Mouse (Mus musculus) small intestine, adult 2 months (tissue): ENCODE results near the gene Zhx3. TPM values are rescaled to one million over a fixed set of nuclear protein-coding genes. Genes with fewer than 3 reads are reported as not detected.

Experiments
- H3K27ac ChIP-seq: fragments of 200-500 bp; 2 replicates; pipeline ENCODE4 v1.5.1; 2012; ENCODE audit warnings: low read depth, low read length, control low read depth, inconsistent platforms; ENCODE audit not compliant: insufficient read depth
- H3K27me3 ChIP-seq: fragments of 200-500 bp; 2 replicates; pipeline ENCODE4 v1.6.1; 2012; ENCODE audit warnings: mild to moderate bottlenecking, moderate library complexity, low read length, inconsistent platforms; ENCODE audit not compliant: control insufficient read depth, insufficient read depth
- H3K36me3 ChIP-seq: fragments of 200-500 bp; 2 replicates; pipeline ENCODE4 v1.6.1; 2012; ENCODE audit warnings: mild to moderate bottlenecking, low read length, control low read depth, inconsistent platforms; ENCODE audit not compliant: control insufficient read depth, insufficient read depth
- H3K4me1 ChIP-seq: fragments of 200-500 bp; 2 replicates; pipeline ENCODE4 v1.6.1; 2012; ENCODE audit warnings: low read length, inconsistent platforms, mixed read lengths; ENCODE audit not compliant: control insufficient read depth, insufficient read depth, insufficient read length
- H3K4me3 ChIP-seq: fragments of 200-500 bp; 2 replicates; pipeline ENCODE4 v1.5.1; 2012; ENCODE audit warnings: low read depth, mild to moderate bottlenecking, control low read depth, inconsistent platforms, low read length, moderate library complexity
- CTCF ChIP-seq: fragments of 200-500 bp; IDR thresholded peaks from 2 replicates; pipeline ENCODE4 v1.5.1; 2012; ENCODE audit warnings: low read depth, mild to moderate bottlenecking, control low read depth, inconsistent platforms, low read length, moderate library complexity, mixed read lengths; ENCODE audit not compliant: insufficient replicate concordance, insufficient read length; ENCODE audit errors: extremely low read depth
- POLR2A ChIP-seq: fragments of 200-500 bp; IDR thresholded peaks from 2 replicates; pipeline ENCODE4 v1.6.1; 2012; ENCODE audit warnings: low read depth, mild to moderate bottlenecking, control low read depth, inconsistent platforms, low read length, moderate library complexity
- whole genome bisulfite sequencing: fragments of 180-500 bp; shearing (Covaris S2); methylation state at CpG from one replicate; pipeline ENCODE4 v1.1.7; 2018; 5-methylcytosine and 5-hydroxymethylcytosine counted together
- polyA plus RNA-seq: library from polyadenylated mRNA; depleted of rRNA; stranded (reverse); fragments of >200 nt; gene quantifications from 2 replicates; pipeline ENCODE4 v1.2.3, GENCODE M21; 2012

The Zhx3 gene
- polyA plus RNA-seq, 1 experiment = 6.2 TPM

- no peaks in the 10 kb centered on the region for H3K27me3 ChIP-seq
- H3K36me3 ChIP-seq = no peaks in the 10 kb centered on the region
- peaks cover 19% of the 10 kb centered on the region for H3K4me1 ChIP-seq
- no peak overlapping the region for H3K27ac ChIP-seq
- TF ChIP-seq CTCF (no peak), POLR2A (no peak)
- 93% methylated on average over 3 of the region's 3 CpGs for WGBS
- no peak overlapping the region for H3K4me3 ChIP-seq
These were observed 138.5 kb downstream of the Zhx3 start for GRCm38 (mm10) chr2:160734331-160734730.

GRCm38 (mm10) chr2:160733131-160733531 lies 139.7 kb downstream of the Zhx3 start:
- Histone ChIP-seq H3K36me3 (no peaks in the 10 kb centered on the region), H3K4me3 (peak overlapping the region; percentile 99; the same call in 1 of the 2 replicates), H3K27me3 (no peaks in the 10 kb centered on the region), H3K4me1 (peaks cover 18% of the 10 kb centered on the region), H3K27ac (no peak overlapping the region)
- WGBS = 54% methylated on average over 7 of the region's 7 CpGs
- TF ChIP-seq POLR2A (no peak), CTCF (no peak)

- Histone ChIP-seq H3K27ac (no peak overlapping the region; the same call in 1 of the 2 replicates), H3K36me3 (no peaks in the 10 kb centered on the region), H3K4me3 (peak overlapping the region; percentile 99), H3K27me3 (no peaks in the 10 kb centered on the region), H3K4me1 (peaks cover 16% of the 10 kb centered on the region)
- TF ChIP-seq CTCF = no peak
- no peak for TF ChIP-seq POLR2A
- WGBS = 40% methylated on average over 9 of the region's 9 CpGs
These were observed 140.3 kb downstream of the Zhx3 start for GRCm38 (mm10) chr2:160732420-160732995.

- no peaks in the 10 kb centered on the region for H3K36me3 ChIP-seq
- H3K27me3 ChIP-seq = no peaks in the 10 kb centered on the region
- H3K27ac ChIP-seq = peak overlapping the region; percentile 23; the same call in 1 of the 2 replicates
- peak overlapping the region; percentile 99 for H3K4me3 ChIP-seq
- H3K4me1 ChIP-seq = peaks cover 16% of the 10 kb centered on the region
- TF ChIP-seq POLR2A = no peak
- TF ChIP-seq CTCF = no peak
- under 1% methylated on average over 32 of the region's 32 CpGs for WGBS
These were observed 140.9 kb downstream of the Zhx3 start for GRCm38 (mm10) chr2:160731839-160732261.

- TF ChIP-seq CTCF (no peak), POLR2A (no peak)
These were observed 141.5 kb downstream of the Zhx3 start, which contains the start of gene Plcg1 for GRCm38 (mm10) chr2:160731117-160731838. TSS of gene Plcg1 (plus strand) at chr2:160731300.

GRCm38 (mm10) chr2:160730797-160731116 lies 142.0 kb downstream of the Zhx3 start:
- Histone ChIP-seq H3K4me1 (peaks cover 15% of the 10 kb centered on the region), H3K4me3 (peak overlapping the region; percentile 99), H3K27ac (no peak overlapping the region), H3K36me3 (no peaks in the 10 kb centered on the region), H3K27me3 (no peaks in the 10 kb centered on the region)
- TF ChIP-seq POLR2A (no peak), CTCF (no peak)
- WGBS = 3% methylated on average over 19 of the region's 19 CpGs

More at GRCm38 (mm10) chr2:160731117-160731838, 141.5 kb downstream of the Zhx3 start, which contains the start of gene Plcg1:
- no peaks in the 10 kb centered on the region for H3K27me3 ChIP-seq
- H3K27ac ChIP-seq = peak within 1 kb of the TSS; percentile 67
- WGBS = under 1% methylated on average over 97 of the region's 99 CpGs
- peaks cover 16% of the 10 kb centered on the region for H3K4me1 ChIP-seq
- H3K36me3 ChIP-seq = no peaks in the 10 kb centered on the region
- H3K4me3 ChIP-seq = peak within 1 kb of the TSS; percentile 99
